Mouse (Mus musculus) neutrophil, adult 5-6 weeks (primary cell): ENCODE measurements at regions not wholly inside any gene's neighbourhood (a gene's known extent, or its start where the extent isn't known, plus 50 kb on each side); places are given as distances from the start of the nearest gene placed in this dataset.
"Not testable (repeated sequence)": the region's sequence is repeated elsewhere in the genome, so short reads cannot be mapped to it uniquely, and the experiment has no call there.

ENCODE experiments used
- ATAC-seq: fragments of 151-379, 151-347 bp; 2 replicates; pipeline ENCODE4 v1.8.0; 2017; ENCODE audit warnings: mild to moderate bottlenecking, moderate TSS enrichment; ENCODE audit not compliant: insufficient number of reproducible peaks, poor library complexity, low FRiP score, severe bottlenecking; ENCODE audit errors: extremely low read depth

DNA sequence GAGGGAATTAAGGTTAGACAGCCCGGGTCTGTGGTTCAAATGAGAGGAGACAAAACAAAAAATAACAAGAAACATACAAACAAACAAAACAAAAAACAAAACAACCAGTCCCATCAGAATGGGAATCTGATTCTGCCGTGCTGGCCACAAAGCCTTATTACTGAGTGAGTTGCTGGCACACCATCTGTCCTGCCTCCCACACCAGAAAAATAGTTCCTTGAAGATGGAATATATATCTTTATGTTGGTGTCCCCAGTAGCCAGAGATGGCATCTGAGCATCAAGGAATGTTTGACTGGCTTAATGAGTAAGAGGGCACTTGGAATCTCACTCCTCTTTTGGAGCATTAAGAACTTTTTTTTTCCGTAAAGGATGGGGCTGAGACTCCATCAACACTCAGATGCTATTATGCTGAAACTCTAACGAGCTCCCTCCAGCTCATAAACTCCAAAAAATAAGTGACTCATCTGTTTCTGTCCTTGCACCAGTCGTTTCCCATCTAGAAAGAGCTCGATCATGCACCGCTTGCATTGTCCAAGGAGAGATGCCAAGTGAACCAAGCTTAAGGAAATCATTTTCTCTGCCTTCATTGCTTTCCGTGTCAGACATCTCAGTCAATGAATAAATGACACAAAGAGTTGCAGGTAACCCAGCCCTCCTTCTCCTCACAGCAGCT, 329.0 kb upstream of the Kdm8 start:
- ATAC-seq = no peak

DNA sequence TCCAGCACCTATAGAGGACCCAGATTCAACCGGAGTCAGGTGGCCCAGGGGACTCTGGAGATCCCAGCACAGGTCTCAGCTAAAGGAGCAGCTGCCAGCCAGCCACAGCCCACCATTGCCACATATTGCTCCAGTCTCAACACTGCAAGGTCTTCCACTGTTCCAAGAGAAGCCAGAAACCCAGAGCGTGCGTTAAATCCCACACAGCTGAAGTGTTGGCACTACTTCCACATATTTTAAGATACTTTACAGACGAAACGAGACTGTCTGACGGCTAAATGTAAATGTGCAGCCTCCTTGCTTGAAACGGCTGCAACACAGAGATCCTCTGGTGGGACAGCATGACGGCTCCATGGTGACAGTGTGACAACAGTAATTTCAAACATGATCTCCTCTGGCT, 327.3 kb upstream of the Kdm8 start:
- ATAC-seq = no peak

DNA sequence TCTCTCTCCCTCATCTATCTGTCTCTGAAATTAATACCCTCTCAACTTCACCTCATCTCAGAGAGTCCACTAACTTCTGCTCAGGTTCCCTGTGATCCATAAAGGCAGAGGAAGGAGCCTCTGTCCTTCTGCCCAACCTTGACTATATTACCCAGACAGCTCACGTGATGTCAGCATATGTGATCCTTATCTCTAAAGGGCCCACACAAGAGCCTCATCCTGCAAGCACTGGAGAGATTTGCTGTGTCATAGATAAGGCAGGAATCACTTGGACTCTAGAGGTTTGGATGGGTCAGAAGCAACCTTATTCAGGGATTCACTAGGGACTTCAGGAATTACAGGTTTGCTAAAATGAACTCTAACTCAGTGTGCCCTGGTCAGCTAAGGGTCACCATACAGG, 315.3 kb upstream of the Kdm8 start:
- ATAC-seq = no peak

- ATAC-seq = no peak
These were observed 312.5 kb upstream of the Kdm8 start for GRCm38 (mm10) chr7:125131968-125132367.

- no peak for ATAC-seq
These were observed 305.9 kb upstream of the Kdm8 start for GRCm38 (mm10) chr7:125138607-125139006.

DNA sequence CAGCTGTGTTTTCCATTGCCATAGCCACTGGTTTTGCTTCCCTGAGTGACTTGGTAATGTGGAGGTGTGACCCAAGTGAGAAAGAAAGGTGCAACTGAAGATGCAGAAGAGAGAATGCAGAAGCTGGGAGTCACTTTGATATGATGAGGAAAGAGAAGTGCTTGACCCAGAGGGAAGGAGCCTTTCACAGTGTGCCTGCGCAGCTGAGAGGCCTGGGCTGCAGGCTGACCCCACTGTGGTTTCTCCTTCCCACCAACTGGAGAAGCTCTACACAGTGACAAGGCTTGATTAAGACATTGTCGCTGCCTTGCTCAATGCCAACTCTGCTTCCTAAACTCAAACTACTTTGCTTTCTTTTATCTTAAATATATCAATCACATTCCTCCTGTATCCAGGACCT, 305.3 kb upstream of the Kdm8 start:
- ATAC-seq = no peak

- no peak for ATAC-seq
These were observed 303.6 kb upstream of the Kdm8 start for GRCm38 (mm10) chr7:125140854-125141253.

DNA sequence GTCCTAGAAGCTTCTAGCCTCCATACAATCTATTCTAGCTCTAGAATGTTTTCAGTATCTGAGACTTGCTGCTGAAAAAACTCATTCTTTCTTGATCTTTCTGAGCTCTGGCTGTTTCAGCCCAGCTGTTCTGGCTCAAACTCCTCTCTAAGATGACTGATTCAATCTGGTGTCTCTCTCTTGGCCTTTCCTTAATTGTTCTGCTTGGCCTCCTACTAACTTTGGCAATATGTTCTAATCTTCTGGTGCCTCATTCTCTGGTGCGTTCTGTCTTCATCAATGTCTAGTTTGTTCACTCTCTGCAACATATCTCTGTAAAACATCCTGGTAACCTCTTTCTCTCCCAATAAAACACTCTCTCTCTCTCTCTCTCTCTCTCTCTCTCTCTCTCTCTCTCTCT, 302.6 kb upstream of the Kdm8 start:
- ATAC-seq = no peak

DNA sequence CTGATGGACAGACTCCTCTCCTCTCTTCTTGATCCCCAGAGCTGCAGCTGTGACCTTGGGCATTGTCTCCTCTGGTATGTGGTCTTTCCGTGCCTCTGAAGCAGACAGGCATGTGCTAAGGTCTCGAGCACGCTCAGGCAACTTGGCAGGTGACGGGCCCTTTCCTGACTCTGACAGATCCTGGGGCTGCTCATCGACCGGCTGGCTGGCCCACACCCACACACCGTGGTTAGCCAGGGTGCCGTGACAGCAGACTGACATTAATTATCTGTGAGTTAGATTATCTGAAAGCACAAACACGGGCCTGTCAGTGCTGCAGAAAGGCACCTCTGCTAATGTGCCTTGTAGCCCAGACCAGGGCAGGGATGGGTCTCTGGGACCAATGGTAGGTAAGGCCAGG, 298.5 kb upstream of the Kdm8 start:
- no peak for ATAC-seq

GRCm38 (mm10) chr7:125149151-125149550, 295.3 kb upstream of the Kdm8 start:
- ATAC-seq = no peak

- no peak for ATAC-seq
These were observed 294.7 kb upstream of the Kdm8 start for GRCm38 (mm10) chr7:125149740-125150139.

DNA sequence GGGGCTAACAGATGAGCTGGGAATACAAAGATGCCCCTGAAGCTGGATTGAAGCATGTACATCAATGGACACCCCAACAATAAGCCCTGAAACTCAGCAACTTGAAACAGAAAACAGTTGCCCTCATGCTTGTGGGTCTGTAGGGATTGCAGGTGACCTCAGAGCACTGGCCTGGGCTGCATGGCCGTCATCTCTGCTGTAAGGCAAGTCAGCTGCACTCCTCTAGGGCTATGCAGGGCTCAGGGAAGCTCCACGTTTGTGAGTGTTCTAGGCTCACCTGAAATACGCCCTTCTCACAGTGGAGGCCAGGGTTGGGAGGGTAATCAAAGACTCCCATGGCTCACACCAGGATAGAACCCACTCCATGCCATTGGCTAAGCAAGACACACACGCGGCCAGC, 292.2 kb upstream of the Kdm8 start:
- ATAC-seq = no peak

GRCm38 (mm10) chr7:125155291-125155690, 289.2 kb upstream of the Kdm8 start:
- no peak for ATAC-seq

DNA sequence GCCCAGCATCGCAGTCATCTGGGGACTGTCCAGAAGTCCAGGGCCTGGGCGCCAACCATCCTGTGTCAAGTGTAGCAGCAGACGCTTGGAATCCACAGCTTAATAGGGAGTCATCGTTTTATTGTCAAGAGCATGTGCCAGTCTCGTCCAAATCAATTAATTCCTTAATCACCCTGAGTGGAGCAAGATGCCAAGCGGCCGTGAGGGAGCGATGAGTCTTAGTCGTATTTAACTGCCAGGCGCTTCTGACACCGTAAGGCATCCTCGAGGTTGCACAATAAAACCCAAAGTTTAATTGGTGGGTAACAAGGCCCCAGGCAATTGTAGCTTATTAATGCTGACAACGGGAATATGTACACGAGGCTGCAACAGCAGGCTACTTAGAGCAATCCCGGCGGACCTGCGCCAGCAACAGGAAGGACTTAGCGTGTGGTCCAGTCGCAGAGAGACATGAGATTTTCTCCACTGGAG, 277.6 kb upstream of the Kdm8 start:
- no peak for ATAC-seq

DNA sequence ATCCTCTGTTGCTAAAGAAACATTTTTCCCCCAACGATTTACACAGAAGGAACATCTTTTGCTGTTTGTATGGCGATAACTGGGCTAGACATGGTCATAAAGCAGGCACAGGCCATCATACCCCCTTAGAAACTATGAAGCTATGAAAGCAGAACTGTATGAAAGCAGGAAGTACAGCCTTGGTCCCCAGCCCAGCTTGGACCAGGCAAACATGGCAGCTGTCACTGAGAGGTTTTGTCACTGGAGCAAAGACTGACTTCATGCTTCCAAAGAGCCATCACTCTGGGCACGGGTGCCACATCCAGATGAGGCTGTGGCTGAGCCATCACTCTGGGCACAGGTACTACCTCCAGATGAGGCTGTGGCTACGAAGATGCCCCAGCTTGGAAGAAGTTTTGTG, 276.8 kb upstream of the Kdm8 start:
- ATAC-seq = no peak

GRCm38 (mm10) chr7:125181548-125181947, 262.9 kb upstream of the Kdm8 start:
- no peak for ATAC-seq

GRCm38 (mm10) chr7:125182266-125182665, 262.2 kb upstream of the Kdm8 start:
- no peak for ATAC-seq

GRCm38 (mm10) chr7:125183011-125183410, 261.5 kb upstream of the Kdm8 start:
- not testable (repeated sequence) for ATAC-seq

GRCm38 (mm10) chr7:125185037-125185679, 259.3 kb upstream of the Kdm8 start:
- no peak for ATAC-seq

GRCm38 (mm10) chr7:125187011-125187740, 257.3 kb upstream of the Kdm8 start:
- ATAC-seq = no peak
